Mouse (Mus musculus) skeletal muscle tissue, postnatal 0 days (tissue): ENCODE results near the gene Itih5. TPM values are rescaled to one million over a fixed set of nuclear protein-coding genes. Genes with fewer than 3 reads are reported as not detected.

Experiments
- polyA plus RNA-seq: library from polyadenylated mRNA; unstranded; fragments of >200 nt; fragmentation: Nextera tagmentation; extraction: Ambion mirVana; gene quantifications from 2 replicates; pipeline ENCODE4 v1.2.1, GENCODE M21; 2015

Itih5 gene
- polyA plus RNA-seq, result 25.0 and 25.5 TPM in 2 replicates

GRCm38 (mm10) chr2:10153201-10154075, at the start of gene Itih5:
Gene Itih5 (plus strand): TSS chr2:10153571.

GRCm38 (mm10) chr2:10131296-10131695, 22.1 kb upstream of the Itih5 start, which contains the start of gene Itih2:
Gene Itih2 (minus strand): TSS chr2:10131396.

Other genes starting within 250 kb of the Itih5 start
- gene Taf3, start 105.0 kb upstream of the Itih5 start, polyA plus RNA-seq, result 5.7 and 5.8 TPM in 2 replicates
- 1,248 and 1,375 TPM in 2 replicates for gene Atp5c1, start 73.1 kb upstream of the Itih5 start, polyA plus RNA-seq
- gene Kin, start 73.0 kb upstream of the Itih5 start, polyA plus RNA-seq, result 14.5 and 18.2 TPM in 2 replicates
- 0.10 and 0.29 TPM in 2 replicates for gene Itih2, start 22.2 kb upstream of the Itih5 start, polyA plus RNA-seq
- gene Sfmbt2, start 216.9 kb downstream of the Itih5 start, polyA plus RNA-seq, result 0.37 and 0.54 TPM in 2 replicates